Mouse (Mus musculus) stomach, postnatal 0 days (tissue): ENCODE results near the gene Lama5.

Source experiments
- CTCF ChIP-seq: IDR thresholded peaks from 2 replicates; pipeline ENCODE4 v1.5.1; 2016; ENCODE audit warnings: antibody characterized with exemption, low read depth, mild to moderate bottlenecking, moderate library complexity
- EP300 ChIP-seq: optimal IDR thresholded peaks from 2 replicates; pipeline ENCODE3; 2016; ENCODE audit warnings: antibody characterized with exemption

- no peak for TF ChIP-seq CTCF
- TF ChIP-seq EP300 = no peak
These were observed 20.3 kb downstream of the Lama5 start for GRCm38 (mm10) chr2:180205083-180205955.
